Mouse (Mus musculus) heart, postnatal 10 days (tissue): ENCODE measurements around the gene Dcxr. TPM values are rescaled to one million over a fixed set of nuclear protein-coding genes. Genes with fewer than 3 reads are reported as not detected.
A peak's percentile ranks its signal among the peaks of the same experiment; 100 is the strongest.
"Not testable (repeated sequence)": the region's sequence is repeated elsewhere in the genome, so short reads cannot be mapped to it uniquely, and the experiment has no call there.

Source experiments
- DNase-seq, 2 experiments: peaks; one replicate each; pipeline ENCODE4 v3.0.0; 2021
- intact Hi-C: fragments of 180-260 bp; cut with DNase I; formaldehyde crosslinking; loops from one replicate; pipeline ENCODE4 v1.15.1; 2025
- total RNA-seq, 2 experiments: library from RNA; stranded (reverse); gene quantifications; 2 replicates each; pipeline ENCODE4 v1.2.3; 2021

Gene Dcxr
- total RNA-seq, 2 experiments from 2014 or later, result 3.2 to 4.1 TPM

DNA sequence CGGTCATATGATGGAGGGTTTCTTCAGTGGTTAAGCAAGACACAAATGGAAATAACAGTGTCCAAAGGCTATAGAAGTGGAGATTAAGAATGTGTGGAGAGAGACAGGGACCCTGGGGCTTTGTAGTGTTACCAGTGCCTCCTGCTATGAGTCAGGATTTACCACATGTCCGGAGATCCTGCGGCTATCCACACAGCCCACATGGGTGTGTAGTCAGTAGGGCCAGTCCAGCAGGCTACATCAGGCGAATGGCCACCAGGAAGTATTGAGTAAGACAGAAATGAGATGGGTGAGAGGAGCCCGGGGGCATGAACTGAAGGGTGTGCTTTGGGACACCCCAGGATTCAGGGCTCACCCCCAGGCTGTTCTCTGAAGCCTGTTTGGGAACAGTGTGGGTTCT, 44.4 kb downstream of the Dcxr start:
- intact Hi-C loops, result no loop called here
- no peak for DNase-seq

DNA sequence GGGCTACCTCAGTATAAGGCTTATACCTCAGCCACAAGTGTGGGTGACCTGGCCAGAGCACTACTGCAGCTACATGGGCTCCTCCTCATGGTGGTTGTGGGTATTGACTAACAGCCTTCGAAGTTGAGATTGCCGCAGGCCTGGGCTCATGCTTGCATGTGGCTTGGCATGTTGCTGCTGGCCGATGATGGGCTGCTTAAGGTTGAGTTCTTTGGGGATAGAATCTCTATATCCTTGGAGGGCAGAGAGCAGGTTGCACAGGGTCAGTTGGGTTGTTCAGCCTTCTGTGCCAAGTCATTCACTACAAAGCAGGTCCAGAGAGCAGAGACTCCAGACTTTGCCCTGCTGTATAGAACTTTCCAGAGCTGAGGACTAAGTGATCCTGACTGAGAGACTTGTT, 47.2 kb downstream of the Dcxr start:
- intact Hi-C loops, result loop anchor here (2.0 kb wide), 1 partner anchor 21 kb away; no protein-coding TSS in a partner anchor
- DNase-seq, result peak in 1 of 2 experiments; percentile 52

DNA sequence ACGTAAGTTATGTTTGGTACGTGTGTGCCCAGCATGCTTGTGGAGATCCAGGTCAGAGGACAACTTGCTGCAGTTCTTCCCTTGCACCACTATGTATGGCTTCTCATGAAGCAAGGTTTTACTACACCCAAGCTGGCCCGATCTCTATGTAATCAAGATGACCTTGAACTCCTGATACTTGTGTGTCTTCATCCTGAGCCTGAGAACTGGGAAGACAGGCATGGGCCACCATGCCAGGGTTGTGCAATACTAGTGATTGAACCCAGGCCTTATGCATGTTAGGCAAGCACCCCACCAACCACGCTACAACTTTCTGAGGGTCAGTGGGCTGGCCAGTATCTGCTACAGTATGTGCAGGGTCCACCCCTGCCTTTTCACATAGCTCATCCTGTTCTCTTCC, 50.1 kb downstream of the Dcxr start:
- DNase-seq, result no peak
- intact Hi-C loops, result no loop called here

DNA sequence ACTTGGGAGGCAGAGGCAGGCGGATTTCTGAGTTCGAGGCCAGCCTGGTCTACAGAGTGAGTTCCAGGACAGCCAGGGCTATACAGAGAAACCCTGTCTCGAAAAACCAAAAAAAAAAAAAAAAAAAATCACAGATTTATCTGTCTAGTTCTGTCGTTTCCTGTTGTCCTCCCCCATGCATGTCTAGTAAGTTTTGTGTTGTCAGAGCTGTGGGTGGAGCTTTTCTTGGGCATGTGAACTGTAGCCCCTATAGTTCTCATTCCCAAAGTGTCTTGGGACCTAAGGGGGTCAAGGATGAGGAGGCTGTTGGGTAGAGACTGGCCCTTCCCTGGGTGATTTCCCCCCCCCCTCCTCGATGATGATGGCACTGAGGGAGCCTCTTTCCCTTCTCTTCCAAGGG, 51.2 kb downstream of the Dcxr start:
- intact Hi-C loops, DNase-seq: not testable (repeated sequence)

Other genes starting within 250 kb of the Dcxr start
- 100 to 1,000 TPM; 227 to 233 TPM for gene Mrpl12, start 242.7 kb downstream of the Dcxr start, total RNA-seq
- gene Slc25a10, start 235.4 kb downstream of the Dcxr start, total RNA-seq, result 10 to 100 TPM; 24.8 to 25.0 TPM
- gene Gcgr, start 196.6 kb downstream of the Dcxr start, total RNA-seq, result 1 to 10 TPM; 2.4 to 3.1 TPM
- gene Mcrip1, start 177.6 kb downstream of the Dcxr start, total RNA-seq, result 10 to 100 TPM; 70.5 to 72.7 TPM
- gene Ppp1r27, start 176.1 kb downstream of the Dcxr start, total RNA-seq, result under 1 TPM in 1 of 2 experiments, not detected in 1; 0.60 TPM
- 100 to 1,000 TPM; 306 to 311 TPM for gene P4hb, start 154.0 kb downstream of the Dcxr start, total RNA-seq
- gene Arhgdia, start 145.7 kb downstream of the Dcxr start, total RNA-seq, result 100 to 1,000 TPM; 236 to 257 TPM
- 10 to 100 TPM; 86.1 to 88.3 TPM for gene Alyref, start 128.9 kb downstream of the Dcxr start, total RNA-seq
- 100 to 1,000 TPM in 1 of 2 experiments, 10 to 100 TPM in 1; 95.1 to 105 TPM for gene Anapc11, start 128.9 kb downstream of the Dcxr start, total RNA-seq
- under 1 TPM; 0.55 to 0.98 TPM for gene Npb, start 118.8 kb downstream of the Dcxr start, total RNA-seq
- gene Pcyt2, start 109.3 kb downstream of the Dcxr start, total RNA-seq, result 10 to 100 TPM; 39.7 to 45.8 TPM
- 10 to 100 TPM; 11.9 to 12.5 TPM for gene Sirt7, start 102.0 kb downstream of the Dcxr start, total RNA-seq
- gene Mafg, start 93.7 kb downstream of the Dcxr start, total RNA-seq, result 10 to 100 TPM; 24.2 to 27.0 TPM
- 1 to 10 TPM; 4.8 to 5.5 TPM for gene Pycr1, start 83.5 kb downstream of the Dcxr start, total RNA-seq
- 10 to 100 TPM; 38.0 to 41.6 TPM for gene Myadml2, start 79.1 kb downstream of the Dcxr start, total RNA-seq
- under 1 TPM in 1 of 2 experiments, not detected in 1; 0.12 TPM for gene Notum, start 66.1 kb downstream of the Dcxr start, total RNA-seq
- 10 to 100 TPM; 52.8 to 53.0 TPM for gene Aspscr1, start 54.3 kb downstream of the Dcxr start, total RNA-seq
- gene Cenpx, start 13.5 kb downstream of the Dcxr start, total RNA-seq, result 10 to 100 TPM; 38.1 to 40.6 TPM
- 10 to 100 TPM in 1 of 2 experiments, 1 to 10 TPM in 1; 9.7 to 10.1 TPM for gene Lrrc45, start 13.4 kb downstream of the Dcxr start, total RNA-seq
- gene Rac3, start 5.8 kb downstream of the Dcxr start, total RNA-seq, result 1 to 10 TPM; 1.4 to 1.7 TPM
- 10 to 100 TPM in 1 of 2 experiments, 1 to 10 TPM in 1; 8.3 to 14.4 TPM for gene Cbr2, start 4.8 kb upstream of the Dcxr start, total RNA-seq
- gene Hmga1b, start 35.5 kb upstream of the Dcxr start, total RNA-seq, result 10 to 100 TPM; 20.1 to 21.0 TPM
- 10 to 100 TPM; 12.2 to 12.5 TPM for gene Rfng, start 56.9 kb upstream of the Dcxr start, total RNA-seq
- gene Gps1, start 57.0 kb upstream of the Dcxr start, total RNA-seq, result 10 to 100 TPM; 61.7 to 69.1 TPM
- 10 to 100 TPM; 33.1 to 34.8 TPM for gene Dus1l, start 69.1 kb upstream of the Dcxr start, total RNA-seq
- 10 to 100 TPM; 27.4 to 33.8 TPM for gene Fasn, start 97.3 kb upstream of the Dcxr start, total RNA-seq
- gene Ccdc57, start 205.6 kb upstream of the Dcxr start, total RNA-seq, result 1 to 10 TPM; 1.7 to 1.8 TPM
- 1 to 10 TPM; 4.0 to 4.4 TPM for gene Slc16a3, start 221.2 kb upstream of the Dcxr start, total RNA-seq